In genomic region chr7:35184833-35185724, GRCm38 (mm10) we compare ENCODE assay signal across 9 mouse cellular contexts. TPM values are rescaled to one million over a fixed set of nuclear protein-coding genes. Genes with fewer than 3 reads are reported as not detected.
DNase-seq lines count a peak whose midpoint lies in the region; ATAC-seq and TF ChIP-seq lines count a peak whose summit lies in the region.
"Had no signal": no experiment of that assay in that cellular context is flagged by ENCODE, and none has a peak within 500 bp of the region (broad histone marks: within the 10 kb centered on the region; RNA-seq: fewer than 3 reads in every experiment).

No protein-coding gene starts in this region.

- TF ChIP-seq EP300 in heart, adult 2 months (IDR thresholded peaks at IDR 0.05; ENCODE audit: insufficient read depth, low read depth, low read length): no peak

- peaks cover 16% of the 10 kb centered on the region for H3K9me3 ChIP-seq in G1E (replicated peaks)
- peaks cover 20% of the 10 kb centered on the region for H3K9me3 ChIP-seq in embryonic facial prominence, embryonic 14.5 days (ENCODE audit: control insufficient read depth, low read length)
- peaks cover 6% of the 10 kb centered on the region; the same call in 1 of the 2 replicates for H3K9me3 ChIP-seq in liver, embryonic 11.5 days (ENCODE audit: control insufficient read depth, low read length)
- H3K9me3 ChIP-seq in neural tube, embryonic 13.5 days: peaks cover 9% of the 10 kb centered on the region; the same call in 1 of the 2 replicates

- TF ChIP-seq POLR2A in heart, adult 2 months (IDR thresholded peaks at IDR 0.05; ENCODE audit: insufficient read depth, low read depth, low read length): no peak

- H3K27ac ChIP-seq in heart, adult 2 months: no peak overlapping the region
- no peak overlapping the region for H3K27ac ChIP-seq in embryonic facial prominence, embryonic 14.5 days (replicated peaks; ENCODE audit: low read depth, low read length)
- no peak overlapping the region for H3K27ac ChIP-seq in liver, embryonic 11.5 days (ENCODE audit: low read depth, low read length)
- H3K27ac ChIP-seq in neural tube, embryonic 13.5 days (replicated peaks): no peak overlapping the region

- peak; percentile 51 for TF ChIP-seq CTCF in heart, adult 2 months (IDR thresholded peaks at IDR 0.05)
- TF ChIP-seq CTCF in G1E (IDR thresholded peaks at IDR 0.05; ENCODE audit: low read depth, low read length): no peak

- intact Hi-C loops in heart, adult 2 months (cut with DNase I): loop anchor here (5.0 kb wide), 1 partner anchor 77 kb away; no protein-coding TSS in a partner anchor

- H3K27me3 ChIP-seq in heart, adult 2 months (ENCODE audit: control insufficient read depth, insufficient read depth, low read length): peaks cover 10% of the 10 kb centered on the region
- H3K27me3 ChIP-seq in G1E (ENCODE audit: insufficient read depth, low read length): peaks cover 3% of the 10 kb centered on the region; the same call in 1 of the 2 replicates
- peaks cover 40% of the 10 kb centered on the region for H3K27me3 ChIP-seq in embryonic facial prominence, embryonic 14.5 days (replicated peaks; ENCODE audit: control insufficient read depth, insufficient read depth, low read length)
- peaks cover 50% of the 10 kb centered on the region for H3K27me3 ChIP-seq in liver, embryonic 11.5 days (replicated peaks; ENCODE audit: control insufficient read depth, insufficient read depth, low read length)
- peaks cover 56% of the 10 kb centered on the region for H3K27me3 ChIP-seq in neural tube, embryonic 13.5 days

- 5% methylated on average over 54 of the region's 54 CpGs for WGBS in heart, adult 2 months
- 5% methylated on average over 29 of the region's 54 CpGs for WGBS in embryonic facial prominence, embryonic 14.5 days
- WGBS in liver, embryonic 11.5 days: 4% methylated on average over 54 of the region's 54 CpGs
- WGBS in neural tube, embryonic 13.5 days: 3% methylated on average over 54 of the region's 54 CpGs

- no peaks in the 10 kb centered on the region for H3K36me3 ChIP-seq in heart, adult 2 months (ENCODE audit: control insufficient read depth, insufficient read depth, low read length)
- H3K36me3 ChIP-seq in G1E (replicated peaks): no peaks in the 10 kb centered on the region
- no peaks in the 10 kb centered on the region for H3K36me3 ChIP-seq in embryonic facial prominence, embryonic 14.5 days (ENCODE audit: control insufficient read depth, insufficient read depth, low read length)
- H3K36me3 ChIP-seq in liver, embryonic 11.5 days (ENCODE audit: control insufficient read depth, insufficient read depth, low read length): no peaks in the 10 kb centered on the region
- H3K36me3 ChIP-seq in neural tube, embryonic 13.5 days: no peaks in the 10 kb centered on the region

- ATAC-seq in G1E (ENCODE audit: extremely low read depth, insufficient number of reproducible peaks, low FRiP score, poor library complexity, severe bottlenecking): no peak
- ATAC-seq in embryonic facial prominence, embryonic 14.5 days (ENCODE audit: low read depth): no peak
- peak; percentile 71 for ATAC-seq in inflammation-experienced regulatory T-cells, adult 6 months
- ATAC-seq in liver, embryonic 11.5 days (replicated peaks; ENCODE audit: low FRiP score): peak; percentile 29; the same call in 1 of the 2 replicates
- ATAC-seq in neural tube, embryonic 13.5 days (ENCODE audit: low read depth): peak; percentile 72
- ATAC-seq: Patski had no signal

- H3K4me2 ChIP-seq in embryonic facial prominence, embryonic 14.5 days (ENCODE audit: low read depth, low read length): peak overlapping the region; percentile 80
- peak overlapping the region; percentile 61 for H3K4me2 ChIP-seq in liver, embryonic 11.5 days
- H3K4me2 ChIP-seq in neural tube, embryonic 13.5 days: peak overlapping the region; percentile 57

- no peaks in the 10 kb centered on the region for H3K79me2 ChIP-seq in heart, adult 2 months (replicated peaks; ENCODE audit: control insufficient read depth, insufficient read depth, low read length)

- H3K4me1 ChIP-seq in heart, adult 2 months (ENCODE audit: control insufficient read depth, insufficient read depth, low read length): no peaks in the 10 kb centered on the region
- H3K4me1 ChIP-seq in G1E (ENCODE audit: insufficient read depth, low read depth, low read length): no peaks in the 10 kb centered on the region
- peaks cover 11% of the 10 kb centered on the region for H3K4me1 ChIP-seq in embryonic facial prominence, embryonic 14.5 days (ENCODE audit: control insufficient read depth, insufficient read depth, low read length)
- H3K4me1 ChIP-seq in liver, embryonic 11.5 days (replicated peaks; ENCODE audit: control insufficient read depth, insufficient read depth, low read length): no peaks in the 10 kb centered on the region
- H3K4me1 ChIP-seq in neural tube, embryonic 13.5 days (replicated peaks): peaks cover 20% of the 10 kb centered on the region

- H3K4me3 ChIP-seq in heart, adult 2 months: no peak overlapping the region; the same call in 1 of the 2 replicates
- H3K4me3 ChIP-seq in G1E (ENCODE audit: low read depth, low read length): peak overlapping the region; percentile 23
- H3K4me3 ChIP-seq in embryonic facial prominence, embryonic 14.5 days (ENCODE audit: low read depth, low read length): peak overlapping the region; percentile 44
- H3K4me3 ChIP-seq in liver, embryonic 11.5 days (ENCODE audit: low read depth, low read length): peak overlapping the region; percentile 37
- peak overlapping the region; percentile 34 for H3K4me3 ChIP-seq in neural tube, embryonic 13.5 days

- H3K9ac ChIP-seq in heart, adult 2 months (ENCODE audit: low read depth, low read length): peak overlapping the region; percentile 52
- peak overlapping the region; percentile 52 for H3K9ac ChIP-seq in embryonic facial prominence, embryonic 14.5 days (ENCODE audit: low read depth, low read length)
- no peak overlapping the region for H3K9ac ChIP-seq in liver, embryonic 11.5 days (ENCODE audit: low read depth, low read length)
- peak overlapping the region; percentile 61 for H3K9ac ChIP-seq in neural tube, embryonic 13.5 days

- DNase-seq in heart, adult 2 months: no peak
- DNase-seq in heart, adult 8-10 months (ENCODE audit: low spot score): no peak
- DNase-seq in G1E (ENCODE audit: low spot score): no peak
- DNase-seq in embryonic facial prominence, embryonic 14.5 days (ENCODE audit: low spot score): peak; percentile 46
- DNase-seq in liver, embryonic 11.5 days (ENCODE audit: low spot score): no peak
- no peak for DNase-seq in urinary bladder, postnatal 4 days (ENCODE audit: low spot score in 2 of 2)

RNA-seq across cellular contexts. Expression of gene Slc7a10, which starts 1.1 kb away (rescaled TPM):
- under 1 TPM; 0.60 to 0.77 TPM for total RNA-seq in heart, adult 2 months (2021)
- polyA plus RNA-seq in heart, adult 2 months (2012; rRNA removed): 1.5 and 2.9 TPM in 2 replicates
- 1 to 10 TPM in 1 of 4 experiments, under 1 TPM in 3; 0.27 to 1.4 (median 0.66) TPM for total RNA-seq in heart, adult 8-10 months (2022)
- total RNA-seq in G1E (2014; fragmentation: Nextera tagmentation) (not detected in 2 replicates), G1E (2017) (0.22 TPM in 1 of 2 replicates, not detected in the other)
- polyA plus RNA-seq in G1E (2012): not detected in 2 replicates
- 5.1 and 5.6 TPM in 2 replicates for polyA plus RNA-seq in embryonic facial prominence, embryonic 14.5 days (2014; fragmentation: Nextera tagmentation; extraction: Ambion mirVana)
- polyA plus RNA-seq in inflammation-experienced regulatory T-cells, adult 6 months (2017; shearing (Covaris generic)): 1 to 10 TPM; 1.5 to 7.3 (median 6.3) TPM
- 0.60 and 1.9 TPM in 2 replicates for polyA plus RNA-seq in liver, embryonic 11.5 days (2014; fragmentation: Nextera tagmentation; extraction: Ambion mirVana)
- 6.2 and 7.5 TPM in 2 replicates for polyA plus RNA-seq in neural tube, embryonic 13.5 days (2015; fragmentation: Nextera tagmentation; extraction: Ambion mirVana)
- polyA plus RNA-seq: Patski had no signal

RNA-seq across cellular contexts. Expression of gene Lrp3, which starts 30.2 kb away (rescaled TPM):
- 1 to 10 TPM; 6.7 to 7.4 TPM for total RNA-seq in heart, adult 2 months (2021)
- 9.4 and 10.7 TPM in 2 replicates for polyA plus RNA-seq in heart, adult 2 months (2012; rRNA removed)
- total RNA-seq in heart, adult 8-10 months (2022): 10 to 100 TPM in 1 of 4 experiments, 1 to 10 TPM in 3; 7.3 to 10.4 (median 9.1) TPM
- total RNA-seq in G1E (2014; fragmentation: Nextera tagmentation) (not detected in 2 replicates), G1E (2017) (0.06 and 0.16 TPM in 2 replicates)
- polyA plus RNA-seq in G1E (2012): not detected in 2 replicates
- 10.8 and 11.0 TPM in 2 replicates for polyA plus RNA-seq in embryonic facial prominence, embryonic 14.5 days (2014; fragmentation: Nextera tagmentation; extraction: Ambion mirVana)
- 1 to 10 TPM in 2 of 3 experiments, not detected in 1; 1.2 to 4.8 TPM for polyA plus RNA-seq in inflammation-experienced regulatory T-cells, adult 6 months (2017; shearing (Covaris generic))
- 2.6 and 3.9 TPM in 2 replicates for polyA plus RNA-seq in liver, embryonic 11.5 days (2014; fragmentation: Nextera tagmentation; extraction: Ambion mirVana)
- polyA plus RNA-seq in neural tube, embryonic 13.5 days (2015; fragmentation: Nextera tagmentation; extraction: Ambion mirVana): 20.8 and 21.7 TPM in 2 replicates

Comparison
In these comparisons a context has a peak if more than half of its experiments do, and no peak if none do; other contexts are left out.
1. ATAC-seq: peak in inflammation-experienced regulatory T-cells, adult 6 months (single experiment), liver, embryonic 11.5 days (single experiment) and neural tube, embryonic 13.5 days (single experiment); none in G1E (single experiment) and embryonic facial prominence, embryonic 14.5 days (single experiment).
2. Peak in every context shown above with its lines, with median percentiles within 50 percentile points of each other: H3K4me2 ChIP-seq.